In genomic region chr14:93842686-93843288, GRCm38 (mm10) we compare ENCODE assay signal across 26 mouse cellular contexts. TPM values are rescaled to one million over a fixed set of nuclear protein-coding genes. Genes with fewer than 3 reads are reported as not detected.
DNase-seq lines count a peak whose midpoint lies in the region; ATAC-seq lines count a peak whose summit lies in the region.
"Had no signal": no experiment of that assay in that cellular context is flagged by ENCODE, and none has a peak within 500 bp of the region (broad histone marks: within the 10 kb centered on the region; RNA-seq: fewer than 3 reads in every experiment).

No protein-coding gene starts in this region.

- DNase-seq in embryonic facial prominence, embryonic 14.5 days (ENCODE audit: low spot score): peak; percentile 4
- DNase-seq in embryonic facial prominence, embryonic 10.5 days (ENCODE audit: low spot score): no peak
- no peak for DNase-seq in hindbrain, embryonic 11.5 days (ENCODE audit: low spot score)
- DNase-seq in retina, postnatal 1 day: peak; percentile 52
- no peak for DNase-seq in urinary bladder, postnatal 36 days (ENCODE audit: low spot score in 2 of 2)
- DNase-seq: adrenal gland, postnatal 14 days; cerebellum, adult 18-20 months; cerebellum, adult 9-11 months; cerebellum, postnatal 36 days; gastrocnemius, postnatal 10 days; heart, adult 18-20 months; heart, postnatal 10 days; heart, postnatal 4 days had no signal

- H3K9me3 ChIP-seq in embryonic facial prominence, embryonic 14.5 days (ENCODE audit: control insufficient read depth, low read length): no peaks in the 10 kb centered on the region
- no peaks in the 10 kb centered on the region for H3K9me3 ChIP-seq in embryonic facial prominence, embryonic 10.5 days
- H3K9me3 ChIP-seq in hindbrain, embryonic 11.5 days (ENCODE audit: control insufficient read depth, low read length): no peaks in the 10 kb centered on the region
- H3K9me3 ChIP-seq in hindbrain, embryonic 13.5 days: no peaks in the 10 kb centered on the region
- no peaks in the 10 kb centered on the region for H3K9me3 ChIP-seq in neural tube, embryonic 12.5 days
- no peaks in the 10 kb centered on the region for H3K9me3 ChIP-seq in neural tube, embryonic 15.5 days (replicated peaks)
- H3K9me3 ChIP-seq: embryonic facial prominence, embryonic 15.5 days; heart, embryonic 10.5 days had no signal

- no peaks in the 10 kb centered on the region for H3K4me1 ChIP-seq in embryonic facial prominence, embryonic 14.5 days (ENCODE audit: control insufficient read depth, insufficient read depth, low read length)
- H3K4me1 ChIP-seq in embryonic facial prominence, embryonic 10.5 days: no peaks in the 10 kb centered on the region
- no peaks in the 10 kb centered on the region for H3K4me1 ChIP-seq in hindbrain, embryonic 11.5 days (replicated peaks; ENCODE audit: control insufficient read depth, insufficient read depth, low read length)
- 0 out of 2 replicates have a peak, but pooled peaks cover 5% of the 10 kb centered on the region for H3K4me1 ChIP-seq in hindbrain, embryonic 13.5 days (replicated peaks)
- H3K4me1 ChIP-seq in neural tube, embryonic 12.5 days: no peaks in the 10 kb centered on the region
- H3K4me1 ChIP-seq in neural tube, embryonic 15.5 days: no peaks in the 10 kb centered on the region
- H3K4me1 ChIP-seq: embryonic facial prominence, embryonic 15.5 days; heart, embryonic 10.5 days had no signal

- no peaks in the 10 kb centered on the region for H3K36me3 ChIP-seq in embryonic facial prominence, embryonic 14.5 days (ENCODE audit: control insufficient read depth, insufficient read depth, low read length)
- H3K36me3 ChIP-seq in embryonic facial prominence, embryonic 10.5 days (replicated peaks): no peaks in the 10 kb centered on the region
- no peaks in the 10 kb centered on the region for H3K36me3 ChIP-seq in hindbrain, embryonic 11.5 days (ENCODE audit: control insufficient read depth, insufficient read depth, low read length)
- no peaks in the 10 kb centered on the region for H3K36me3 ChIP-seq in hindbrain, embryonic 13.5 days
- H3K36me3 ChIP-seq in neural tube, embryonic 12.5 days: no peaks in the 10 kb centered on the region
- no peaks in the 10 kb centered on the region for H3K36me3 ChIP-seq in neural tube, embryonic 15.5 days
- H3K36me3 ChIP-seq: embryonic facial prominence, embryonic 15.5 days; heart, embryonic 10.5 days had no signal

- ATAC-seq in embryonic facial prominence, embryonic 14.5 days (ENCODE audit: low read depth): no peak
- peak; percentile 75 for ATAC-seq in hindbrain, embryonic 11.5 days (ENCODE audit: low FRiP score)
- ATAC-seq in hindbrain, embryonic 13.5 days (ENCODE audit: low FRiP score): no peak
- ATAC-seq in neural tube, embryonic 12.5 days (ENCODE audit: low FRiP score, low read depth): peak; percentile 83
- no peak for ATAC-seq in neural tube, embryonic 15.5 days (ENCODE audit: low FRiP score)
- ATAC-seq: activated CD4-positive, CD25-positive, alpha-beta regulatory T cell, adult 4 months; forebrain, embryonic 16.5 days; hindbrain, embryonic 16.5 days; inflammation-experienced regulatory T-cells, adult 6 months; intestine, postnatal 0 days; Patski had no signal

- WGBS in embryonic facial prominence, embryonic 14.5 days: 63% methylated on average over 3 of the region's 3 CpGs
- WGBS in embryonic facial prominence, embryonic 10.5 days: 49% methylated on average over 3 of the region's 3 CpGs
- 54% methylated on average over 3 of the region's 3 CpGs for WGBS in hindbrain, embryonic 11.5 days
- 31% methylated on average over 3 of the region's 3 CpGs for WGBS in hindbrain, embryonic 13.5 days
- WGBS in neural tube, embryonic 12.5 days: 36% methylated on average over 3 of the region's 3 CpGs
- WGBS in neural tube, embryonic 15.5 days: 29% methylated on average over 3 of the region's 3 CpGs

- no peak overlapping the region for H3K9ac ChIP-seq in embryonic facial prominence, embryonic 14.5 days (ENCODE audit: low read depth, low read length)
- no peak overlapping the region for H3K9ac ChIP-seq in hindbrain, embryonic 11.5 days (ENCODE audit: low read depth, low read length)
- no peak overlapping the region for H3K9ac ChIP-seq in hindbrain, embryonic 13.5 days
- no peak overlapping the region for H3K9ac ChIP-seq in neural tube, embryonic 12.5 days
- H3K9ac ChIP-seq in neural tube, embryonic 15.5 days (replicated peaks): no peak overlapping the region
- H3K9ac ChIP-seq: embryonic facial prominence, embryonic 15.5 days had no signal

- H3K4me3 ChIP-seq in embryonic facial prominence, embryonic 14.5 days (ENCODE audit: low read depth, low read length): no peak overlapping the region
- H3K4me3 ChIP-seq in embryonic facial prominence, embryonic 10.5 days: no peak overlapping the region
- H3K4me3 ChIP-seq in hindbrain, embryonic 11.5 days (ENCODE audit: low read depth, low read length): no peak overlapping the region
- H3K4me3 ChIP-seq in hindbrain, embryonic 13.5 days: no peak overlapping the region
- no peak overlapping the region for H3K4me3 ChIP-seq in neural tube, embryonic 12.5 days
- H3K4me3 ChIP-seq in neural tube, embryonic 15.5 days (replicated peaks): no peak overlapping the region
- H3K4me3 ChIP-seq: embryonic facial prominence, embryonic 15.5 days; erythroblast, embryonic 14.5 days; heart, embryonic 10.5 days had no signal

- H3K4me2 ChIP-seq in embryonic facial prominence, embryonic 14.5 days (ENCODE audit: low read depth, low read length): no peak overlapping the region
- no peak overlapping the region for H3K4me2 ChIP-seq in hindbrain, embryonic 11.5 days (replicated peaks; ENCODE audit: low read depth, low read length)
- H3K4me2 ChIP-seq in hindbrain, embryonic 13.5 days: no peak overlapping the region
- no peak overlapping the region for H3K4me2 ChIP-seq in neural tube, embryonic 12.5 days (replicated peaks)
- H3K4me2 ChIP-seq in neural tube, embryonic 15.5 days: no peak overlapping the region
- H3K4me2 ChIP-seq: embryonic facial prominence, embryonic 15.5 days had no signal

- H3K27ac ChIP-seq in embryonic facial prominence, embryonic 14.5 days (replicated peaks; ENCODE audit: low read depth, low read length): no peak overlapping the region
- H3K27ac ChIP-seq in embryonic facial prominence, embryonic 10.5 days (replicated peaks): no peak overlapping the region
- no peak overlapping the region for H3K27ac ChIP-seq in hindbrain, embryonic 11.5 days (ENCODE audit: low read depth, low read length)
- no peak overlapping the region for H3K27ac ChIP-seq in hindbrain, embryonic 13.5 days
- no peak overlapping the region for H3K27ac ChIP-seq in neural tube, embryonic 12.5 days
- no peak overlapping the region for H3K27ac ChIP-seq in neural tube, embryonic 15.5 days (replicated peaks)
- H3K27ac ChIP-seq: embryonic facial prominence, embryonic 15.5 days; heart, embryonic 10.5 days had no signal

- H3K27me3 ChIP-seq in embryonic facial prominence, embryonic 14.5 days (replicated peaks; ENCODE audit: control insufficient read depth, insufficient read depth, low read length): no peaks in the 10 kb centered on the region
- no peaks in the 10 kb centered on the region for H3K27me3 ChIP-seq in embryonic facial prominence, embryonic 10.5 days (replicated peaks; ENCODE audit: low read depth, poor library complexity, severe bottlenecking)
- H3K27me3 ChIP-seq in hindbrain, embryonic 11.5 days (ENCODE audit: control insufficient read depth, insufficient read depth, low read length): no peaks in the 10 kb centered on the region
- no peaks in the 10 kb centered on the region for H3K27me3 ChIP-seq in hindbrain, embryonic 13.5 days
- no peaks in the 10 kb centered on the region for H3K27me3 ChIP-seq in neural tube, embryonic 12.5 days (replicated peaks)
- no peaks in the 10 kb centered on the region for H3K27me3 ChIP-seq in neural tube, embryonic 15.5 days (replicated peaks)
- H3K27me3 ChIP-seq: CH12.LX; embryonic facial prominence, embryonic 15.5 days had no signal

RNA-seq across cellular contexts. Expression of gene Pcdh9, which starts 47.7 kb away (rescaled TPM):
- 33.7 and 40.4 TPM in 2 replicates for polyA plus RNA-seq in embryonic facial prominence, embryonic 14.5 days (2014; fragmentation: Nextera tagmentation; extraction: Ambion mirVana)
- polyA plus RNA-seq in embryonic facial prominence, embryonic 10.5 days (2016; fragmentation: Nextera tagmentation; extraction: Ambion mirVana): 10.3 and 15.3 TPM in 2 replicates
- polyA plus RNA-seq in hindbrain, embryonic 11.5 days (2014; fragmentation: Nextera tagmentation; extraction: Ambion mirVana): 41.3 and 50.9 TPM in 2 replicates
- polyA plus RNA-seq in hindbrain, embryonic 13.5 days (2015; fragmentation: Nextera tagmentation; extraction: Ambion mirVana): 170 and 179 TPM in 2 replicates
- polyA plus RNA-seq in neural tube, embryonic 12.5 days (2016; fragmentation: Nextera tagmentation; extraction: Ambion mirVana): 76.6 and 86.2 TPM in 2 replicates
- 151 and 192 TPM in 2 replicates for polyA plus RNA-seq in neural tube, embryonic 15.5 days (2015; fragmentation: Nextera tagmentation; extraction: Ambion mirVana)
- polyA plus RNA-seq: activated CD4-positive, CD25-positive, alpha-beta regulatory T cell, adult 4 months; erythroblast, embryonic 14.5 days; inflammation-experienced regulatory T-cells, adult 6 months; Patski had no signal

Comparison
In these comparisons a context has a peak if more than half of its experiments do, and no peak if none do; other contexts are left out.
1. ATAC-seq: peak in hindbrain, embryonic 11.5 days (single experiment) and neural tube, embryonic 12.5 days (single experiment); none in embryonic facial prominence, embryonic 14.5 days (single experiment), hindbrain, embryonic 13.5 days (single experiment) and neural tube, embryonic 15.5 days (single experiment).
2. DNase-seq: peak in embryonic facial prominence, embryonic 14.5 days (single experiment) and retina, postnatal 1 day (single experiment); none in embryonic facial prominence, embryonic 10.5 days (single experiment), hindbrain, embryonic 11.5 days (single experiment) and urinary bladder, postnatal 36 days (0 of 2).